Mouse (Mus musculus) embryo, embryonic 11.5 days (tissue): ENCODE measurements around the gene Gtf2b.

Source experiments
- DNase-seq: peaks from one replicate; pipeline ENCODE4 v3.0.0-alpha.2; 2012; ENCODE audit warnings: low read depth, low spot score

The Gtf2b gene

DNA sequence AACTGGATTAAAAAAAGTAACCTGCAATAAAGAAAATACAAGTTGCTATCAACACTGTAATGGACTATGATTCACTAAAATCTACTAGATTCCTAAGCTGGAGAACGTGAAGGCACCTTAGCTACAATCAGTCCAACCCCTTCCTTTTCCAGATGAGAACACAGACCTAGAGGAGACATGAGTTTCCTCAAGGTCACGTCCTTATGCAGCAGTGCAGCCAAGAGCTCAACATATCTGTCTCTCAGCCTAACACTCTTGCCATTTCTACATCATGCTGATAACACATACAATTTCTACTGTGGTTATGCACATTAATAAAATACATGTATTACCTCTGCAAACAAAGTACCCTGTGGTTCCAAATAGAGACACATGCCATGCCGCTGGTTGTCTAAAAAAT is 46.7 kb downstream of the Gtf2b start:
- no peak for DNase-seq

DNA sequence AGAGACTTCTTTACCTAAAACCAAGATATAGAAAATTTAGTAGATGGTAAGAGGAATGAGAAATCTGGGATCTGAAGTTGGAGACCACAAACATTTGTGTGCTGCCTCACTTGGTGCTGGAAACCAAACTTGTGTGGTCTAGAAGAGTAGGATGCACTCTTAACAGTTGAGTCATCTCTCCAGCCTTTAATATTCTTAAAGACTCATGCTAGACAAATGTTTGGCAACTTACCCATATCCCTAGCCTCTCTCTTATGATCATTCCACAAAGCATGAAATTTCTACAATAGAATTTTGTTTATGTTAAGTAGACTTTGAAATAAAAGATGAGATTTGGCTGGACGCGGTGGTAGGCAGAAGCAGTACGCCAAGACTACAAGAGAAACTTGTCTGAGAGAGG is 52.7 kb downstream of the Gtf2b start:
- no peak for DNase-seq

DNA sequence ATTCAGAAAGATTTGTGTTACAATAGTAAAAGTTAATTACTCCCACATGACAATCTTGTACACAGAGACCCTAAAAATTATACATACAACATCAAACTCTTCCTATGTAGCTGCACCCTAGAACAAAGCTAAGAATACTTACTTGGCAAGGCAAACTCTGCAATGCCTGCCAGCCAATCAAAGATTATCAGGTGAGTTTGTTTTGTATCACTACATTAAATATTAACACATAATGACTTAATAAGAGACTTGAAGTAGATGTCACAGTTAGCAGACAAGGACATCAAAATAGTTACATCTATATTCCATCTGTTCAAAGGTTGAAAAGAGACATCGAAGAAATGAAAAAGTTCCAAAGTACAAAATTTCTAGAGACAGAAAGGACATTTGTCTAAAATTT is 58.8 kb downstream of the Gtf2b start:
- no peak for DNase-seq

DNA sequence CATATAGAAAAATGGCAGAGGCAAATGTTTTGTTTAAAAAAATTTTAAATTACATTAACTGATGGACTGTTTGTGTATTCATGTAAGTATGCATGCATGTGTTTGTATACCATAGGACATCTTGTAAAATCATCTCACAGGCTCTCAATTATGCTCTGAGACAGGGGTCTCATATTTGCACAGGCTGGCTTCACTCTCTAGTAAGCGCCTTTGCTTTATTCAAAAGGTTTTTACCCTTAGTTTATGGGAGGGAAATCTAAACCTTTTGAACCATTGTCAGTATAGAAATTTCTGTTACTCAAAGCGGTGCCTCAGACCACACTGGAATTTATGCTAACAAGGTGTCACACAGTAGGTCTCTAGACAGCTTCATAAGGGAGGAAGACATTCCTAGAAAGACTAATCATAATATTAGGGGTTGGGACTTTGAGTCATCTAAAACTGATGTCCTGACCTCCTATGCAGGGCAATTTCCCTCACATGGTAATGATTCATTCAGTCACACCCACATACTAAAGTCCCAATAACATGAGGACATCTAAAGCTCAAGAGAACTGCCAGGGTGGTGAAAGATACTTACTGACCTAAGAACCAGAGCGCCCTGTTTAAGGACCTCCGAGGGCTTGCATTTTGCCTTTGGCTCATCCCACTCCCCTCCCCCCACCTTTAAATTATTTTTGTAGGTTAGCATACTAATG is 61.8 kb downstream of the Gtf2b start:
- no peak for DNase-seq

DNA sequence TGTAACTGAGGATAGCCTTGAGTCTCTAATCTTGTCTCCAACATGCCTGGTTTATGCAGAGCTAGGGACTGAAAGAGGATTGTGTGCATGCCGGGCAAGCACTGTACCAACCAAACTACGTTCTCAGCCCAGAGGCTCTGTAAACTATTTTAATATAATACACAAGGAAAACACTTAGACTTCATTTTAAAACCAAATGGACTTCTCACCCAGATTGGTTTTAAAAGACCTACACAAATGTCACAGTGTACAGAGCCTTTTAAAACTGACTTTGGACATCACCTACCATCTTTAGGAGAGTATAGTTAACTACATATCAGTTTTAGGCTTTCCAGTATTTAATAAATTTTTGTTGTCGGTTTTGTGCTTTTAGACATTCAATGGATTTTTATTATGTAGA is 68.1 kb downstream of the Gtf2b start:
- no peak for DNase-seq
